Mouse (Mus musculus) fibroblast of lung, adult 2 months (primary cell): ENCODE data around the gene Rpl41.

Experiments
- DNase-seq: peaks from one replicate; pipeline ENCODE4 v3.0.0-alpha.2; 2011; ENCODE audit warnings: low read depth

Rpl41 gene

GRCm38 (mm10) chr10:128548947-128549681 is at the start of gene Rpl41:
TSS of gene Rpl41 (minus strand) at chr10:128549305.
- DNase-seq, result peak; percentile 95

- DNase-seq, result no peak
These were observed 49.4 kb upstream of the Rpl41 start for GRCm38 (mm10) chr10:128598476-128598875.

- no peak for DNase-seq
These were observed 43.7 kb upstream of the Rpl41 start for GRCm38 (mm10) chr10:128592797-128593196.

- DNase-seq, result no peak
These were observed 42.3 kb upstream of the Rpl41 start for GRCm38 (mm10) chr10:128591436-128591835.

GRCm38 (mm10) chr10:128590193-128590690 is 41.1 kb upstream of the Rpl41 start:
- no peak for DNase-seq

GRCm38 (mm10) chr10:128589464-128590192 is 40.5 kb upstream of the Rpl41 start, which contains the start of gene Erbb3:
TSS of gene Erbb3 (minus strand) at chr10:128589652.
- peak; percentile 21 for DNase-seq

- no peak for DNase-seq
These were observed 39.8 kb upstream of the Rpl41 start for GRCm38 (mm10) chr10:128588775-128589463.

GRCm38 (mm10) chr10:128588136-128588535 is 39.0 kb upstream of the Rpl41 start:
- DNase-seq, result no peak

GRCm38 (mm10) chr10:128587697-128588096 is 38.6 kb upstream of the Rpl41 start:
- DNase-seq, result no peak

- DNase-seq, result no peak
These were observed 38.0 kb upstream of the Rpl41 start for GRCm38 (mm10) chr10:128587120-128587519.

GRCm38 (mm10) chr10:128586546-128586945 is 37.4 kb upstream of the Rpl41 start:
- DNase-seq, result no peak

GRCm38 (mm10) chr10:128584386-128584785 is 35.3 kb upstream of the Rpl41 start:
- no peak for DNase-seq

- no peak for DNase-seq
These were observed 34.5 kb upstream of the Rpl41 start for GRCm38 (mm10) chr10:128583644-128584043.

GRCm38 (mm10) chr10:128579731-128580130 is 30.6 kb upstream of the Rpl41 start:
- no peak for DNase-seq

GRCm38 (mm10) chr10:128579298-128579697 is 30.2 kb upstream of the Rpl41 start:
- no peak for DNase-seq

- no peak for DNase-seq
These were observed 29.2 kb upstream of the Rpl41 start for GRCm38 (mm10) chr10:128578330-128578729.

- DNase-seq, result no peak
These were observed 26.0 kb upstream of the Rpl41 start for GRCm38 (mm10) chr10:128575063-128575462.

- peak; percentile 98 for DNase-seq
These were observed 16.9 kb upstream of the Rpl41 start, which contains the start of gene Pa2g4 for GRCm38 (mm10) chr10:128565788-128566531. TSS of gene Pa2g4 (minus strand) at chr10:128565987.

- no peak for DNase-seq
These were observed 16.2 kb upstream of the Rpl41 start for GRCm38 (mm10) chr10:128565206-128565787.

- DNase-seq, result no peak
These were observed 14.4 kb upstream of the Rpl41 start for GRCm38 (mm10) chr10:128563544-128563943.

GRCm38 (mm10) chr10:128556963-128557362 is 7.9 kb upstream of the Rpl41 start:
- DNase-seq, result no peak
